Mouse (Mus musculus) MEL (cell line): ENCODE measurements around the gene Btg2. TPM values are rescaled to one million over a fixed set of nuclear protein-coding genes. Genes with fewer than 3 reads are reported as not detected.

ENCODE experiments used
- DNase-seq: peaks from one replicate; pipeline ENCODE4 v3.0.0; 2011; ENCODE audit warnings: low read depth, low spot score
- H3K27ac ChIP-seq: 2 replicates; pipeline ENCODE4 v1.5.1; 2012; ENCODE audit warnings: low read depth, mild to moderate bottlenecking, control low read depth, low read length, moderate library complexity; ENCODE audit not compliant: control insufficient read depth
- H3K27me3 ChIP-seq, 2 experiments: fragments of 150-350 bp in 1 of 2; sonication (generic) in 1 of 2; 2 replicates each; pipeline ENCODE4 v1.6.1; 2012; ENCODE audit warnings: low read length in 2 of 2, mild to moderate bottlenecking in 2 of 2, improper control_type of control experiment in 1 of 2, moderate library complexity in 1 of 2; ENCODE audit not compliant: insufficient read depth in 2 of 2, control insufficient read depth in 1 of 2
- H3K36me3 ChIP-seq, 2 experiments: 2 replicates each; pipeline ENCODE4 v1.6.1; 2012 to 2014; ENCODE audit warnings: low read length in 2 of 2, improper control_type of control experiment in 1 of 2, inconsistent platforms in 1 of 2, mild to moderate bottlenecking in 1 of 2; ENCODE audit not compliant: insufficient read depth in 2 of 2, control insufficient read depth in 1 of 2
- H3K4me1 ChIP-seq, 2 experiments: fragments of 150-350 bp in 1 of 2; sonication (generic) in 1 of 2; 2 replicates each; pipeline ENCODE4 v1.6.1; 2012; ENCODE audit warnings: low read length in 2 of 2, improper control_type of control experiment in 1 of 2, mild to moderate bottlenecking in 1 of 2; ENCODE audit not compliant: insufficient read depth in 2 of 2, control insufficient read depth in 1 of 2
- H3K4me3 ChIP-seq, 2 experiments: fragments of 150-350 bp in 1 of 2; sonication (generic) in 1 of 2; 2 replicates each; pipeline ENCODE4 v1.5.1; 2012; ENCODE audit warnings: low read depth in 2 of 2, low read length in 2 of 2, mild to moderate bottlenecking in 2 of 2, moderate library complexity in 2 of 2, control low read depth in 1 of 2, improper control_type of control experiment in 1 of 2; ENCODE audit not compliant: control insufficient read depth in 1 of 2, insufficient read depth in 1 of 2
- H3K79me2 ChIP-seq: 2 replicates; pipeline ENCODE4 v1.6.1; 2012; ENCODE audit warnings: mild to moderate bottlenecking, low read length, moderate library complexity; ENCODE audit not compliant: control insufficient read depth, poor library complexity, insufficient read depth
- H3K9ac ChIP-seq: 2 replicates; pipeline ENCODE4 v1.6.1; 2012; ENCODE audit warnings: low read depth, mild to moderate bottlenecking, control low read depth, low read length, moderate library complexity; ENCODE audit not compliant: control insufficient read depth, poor library complexity, severe bottlenecking
- H3K9me3 ChIP-seq: fragments of 150-350 bp; sonication (generic); replicated peaks from 2 replicates; pipeline ENCODE4 v1.6.1; 2012; ENCODE audit warnings: mild to moderate bottlenecking, low read length, improper control_type of control experiment, moderate library complexity; ENCODE audit not compliant: insufficient read depth
- BHLHE40 ChIP-seq: IDR thresholded peaks from 2 replicates; pipeline ENCODE4 v1.6.1; 2012; ENCODE audit warnings: low read depth, mild to moderate bottlenecking, inconsistent platforms, low read length, improper control_type of control experiment, borderline replicate concordance
- CHD2 ChIP-seq: IDR thresholded peaks from 2 replicates; pipeline ENCODE4 v1.6.1; 2011; ENCODE audit warnings: low read length, improper control_type of control experiment
- ELF1 ChIP-seq: IDR thresholded peaks from 2 replicates; pipeline ENCODE4 v1.6.1; 2014; ENCODE audit warnings: low read depth, mild to moderate bottlenecking, inconsistent platforms, low read length, improper control_type of control experiment, moderate library complexity
- EP300 ChIP-seq, 2 experiments: IDR thresholded peaks; 2 replicates each; pipeline ENCODE4 v1.6.1; 2011; ENCODE audit warnings: improper control_type of control experiment in 2 of 2, low read length in 2 of 2, low read depth in 1 of 2, mild to moderate bottlenecking in 1 of 2
- ETS1 ChIP-seq: IDR thresholded peaks from 2 replicates; pipeline ENCODE4 v1.6.1; 2012; ENCODE audit warnings: low read depth, mild to moderate bottlenecking, inconsistent platforms, low read length, improper control_type of control experiment, moderate library complexity
- GABPA ChIP-seq: IDR thresholded peaks from 2 replicates; pipeline ENCODE4 v1.6.1; 2012; ENCODE audit warnings: low read depth, mild to moderate bottlenecking, inconsistent platforms, low read length, improper control_type of control experiment, moderate library complexity
- GATA1 ChIP-seq: IDR thresholded peaks from 2 replicates; pipeline ENCODE4 v1.6.1; 2011; ENCODE audit warnings: low read depth, low read length, improper control_type of control experiment
- HCFC1 ChIP-seq: IDR thresholded peaks from 2 replicates; pipeline ENCODE4 v1.6.1; 2012; ENCODE audit warnings: low read depth, mild to moderate bottlenecking, inconsistent platforms, low read length, improper control_type of control experiment, moderate library complexity
- JUND ChIP-seq: IDR thresholded peaks from 2 replicates; pipeline ENCODE4 v1.6.1; 2011; ENCODE audit warnings: low read depth, mild to moderate bottlenecking, improper control_type of control experiment, low read length
- MAFK ChIP-seq: IDR thresholded peaks from 2 replicates; pipeline ENCODE4 v1.6.1; 2011; ENCODE audit warnings: low read depth, mild to moderate bottlenecking, low read length, improper control_type of control experiment, borderline replicate concordance
- MAX ChIP-seq: IDR thresholded peaks from 2 replicates; pipeline ENCODE4 v1.6.1; 2011; ENCODE audit warnings: low read length, improper control_type of control experiment
- MEF2A ChIP-seq: IDR thresholded peaks from 2 replicates; pipeline ENCODE4 v1.6.1; 2014; ENCODE audit warnings: low read depth, mild to moderate bottlenecking, inconsistent platforms, low read length, improper control_type of control experiment; ENCODE audit not compliant: poor library complexity, insufficient replicate concordance, severe bottlenecking; ENCODE audit errors: extremely low read depth
- MXI1 ChIP-seq: IDR thresholded peaks from 2 replicates; pipeline ENCODE4 v1.6.1; 2011; ENCODE audit warnings: mild to moderate bottlenecking, low read depth, low read length, improper control_type of control experiment
- POLR2AphosphoS2 ChIP-seq: IDR thresholded peaks from 2 replicates; pipeline ENCODE4 v1.6.1; 2011; ENCODE audit warnings: low read length, improper control_type of control experiment
- POLR2AphosphoS5 ChIP-seq: IDR thresholded peaks from 2 replicates; pipeline ENCODE4 v1.6.1; 2012; ENCODE audit warnings: low read depth, borderline replicate concordance, mild to moderate bottlenecking, inconsistent platforms, low read length, moderate library complexity, mixed read lengths
- RAD21 ChIP-seq: IDR thresholded peaks from 2 replicates; pipeline ENCODE4 v1.6.1; 2011; ENCODE audit warnings: mild to moderate bottlenecking, low read depth, low read length, improper control_type of control experiment
- TCF12 ChIP-seq: IDR thresholded peaks from 2 replicates; pipeline ENCODE4 v1.6.1; 2014; ENCODE audit warnings: low read depth, mild to moderate bottlenecking, inconsistent platforms, low read length, improper control_type of control experiment, moderate library complexity
- ZC3H11A ChIP-seq: IDR thresholded peaks from 2 replicates; pipeline ENCODE4 v1.6.1; 2012; ENCODE audit warnings: low read depth, mild to moderate bottlenecking, inconsistent platforms, low read length, improper control_type of control experiment
- ZKSCAN1 ChIP-seq: IDR thresholded peaks from 2 replicates; pipeline ENCODE4 v1.6.1; 2012; ENCODE audit warnings: low read depth, mild to moderate bottlenecking, inconsistent platforms, low read length, improper control_type of control experiment, moderate library complexity
- ZNF384 ChIP-seq: IDR thresholded peaks from 2 replicates; pipeline ENCODE4 v1.6.1; 2012; ENCODE audit warnings: low read depth, mild to moderate bottlenecking, inconsistent platforms, low read length, improper control_type of control experiment
- polyA plus RNA-seq, 2 experiments: library from polyadenylated mRNA; stranded (reverse) in 1 of 2; unstranded in 1 of 2; fragments of >175 nt in 1 of 2; fragments of >200 nt in 1 of 2; gene quantifications; 2 replicates each; pipeline versions ENCODE4 v1.2.1 to v1.2.4; 2012; ENCODE audit warnings: low replicate concordance in 2 of 2, low read depth in 1 of 2; ENCODE audit not compliant: insufficient read length in 2 of 2, insufficient read depth in 1 of 2, missing spikeins in 1 of 2
- total RNA-seq: library from RNA; depleted of rRNA; stranded (reverse); fragments of 300-350 nt; gene quantifications from 2 replicates; pipeline ENCODE4 v1.2.3, GENCODE M21; 2012

Gene Btg2
- total and polyA plus RNA-seq, 3 experiments, result 2.1 to 3.6 TPM; not detected in 1

GRCm38 (mm10) chr1:134075532-134075931, 3.4 kb downstream of the Btg2 start (continued):
- no peak for TF ChIP-seq TCF12

GRCm38 (mm10) chr1:134074606-134075005, 4.3 kb downstream of the Btg2 start:
- Histone ChIP-seq H3K27ac (no peak overlapping the region), H3K4me1 (peaks cover 19 to 43% of the 10 kb centered on the region in 2 experiments), H3K4me3 (no peak overlapping the region)

GRCm38 (mm10) chr1:134074184-134074583, 4.7 kb downstream of the Btg2 start:
- Histone ChIP-seq H3K27ac (no peak overlapping the region), H3K9ac (no peak overlapping the region; the same call in 1 of the 2 replicates), H3K4me1 (peaks cover 19 to 41% of the 10 kb centered on the region in 2 experiments), H3K36me3 (peaks cover 0 to 35% of the 10 kb centered on the region in 2 experiments; a peak in 2 of 4 replicates), H3K4me3 (no peak overlapping the region), H3K79me2 (no peaks in the 10 kb centered on the region; the same call in 1 of the 2 replicates), H3K27me3 (no peaks in the 10 kb centered on the region), H3K9me3 (no peaks in the 10 kb centered on the region)
- no peak for DNase-seq
- TF ChIP-seq ZKSCAN1, result no peak

More at GRCm38 (mm10) chr1:134074606-134075005, 4.3 kb downstream of the Btg2 start:
- DNase-seq, result no peak
- Histone ChIP-seq H3K9me3 (no peaks in the 10 kb centered on the region), H3K79me2 (no peaks in the 10 kb centered on the region; the same call in 1 of the 2 replicates), H3K27me3 (no peaks in the 10 kb centered on the region), H3K9ac (no peak overlapping the region), H3K36me3 (peaks cover 0 to 35% of the 10 kb centered on the region in 2 experiments; a peak in 2 of 4 replicates)
- TF ChIP-seq EP300 (IDR thresholded peaks at IDR 0.05; ENCODE audit: low read depth in 1 of 2, low read length in 2 of 2) (no peak), GATA1 (no peak), MXI1 (no peak)

- H3K36me3 ChIP-seq, result peaks cover 0 to 35% of the 10 kb centered on the region in 2 experiments; a peak in 2 of 4 replicates
- H3K4me3 ChIP-seq, result peak overlapping the region in 1 of 2 experiments; percentile 17; a peak in 1 of 4 replicates
- H3K9ac ChIP-seq, result peak overlapping the region; percentile 12; the same call in 1 of the 2 replicates
These were observed 5.3 kb downstream of the Btg2 start for GRCm38 (mm10) chr1:134073658-134074057.

More at GRCm38 (mm10) chr1:134073658-134074057, 5.3 kb downstream of the Btg2 start:
- TF ChIP-seq GATA1 (no peak), ETS1 (no peak), MXI1 (no peak; the same call in 1 of the 2 replicates), EP300 (IDR thresholded peaks at IDR 0.05; ENCODE audit: low read depth in 1 of 2, low read length in 2 of 2) (no peak), MEF2A (no peak), POLR2AphosphoS5 (no peak), HCFC1 (no peak), POLR2AphosphoS2 (no peak), ZC3H11A (no peak), JUND (no peak), ZNF384 (no peak), MAX (no peak), BHLHE40 (no peak), RAD21 (no peak), CHD2 (no peak), GABPA (no peak), ELF1 (no peak), MAFK (no peak)
- Histone ChIP-seq H3K27me3 (no peaks in the 10 kb centered on the region), H3K9me3 (no peaks in the 10 kb centered on the region), H3K79me2 (no peaks in the 10 kb centered on the region; the same call in 1 of the 2 replicates), H3K27ac (peak overlapping the region; percentile 52), H3K4me1 (peaks cover 19 to 41% of the 10 kb centered on the region in 2 experiments)
- DNase-seq, result no peak
